Mouse (Mus musculus) lung, embryonic 14.5 days (tissue): Measurements from ENCODE around the gene Taf1c. TPM values are rescaled to one million over a fixed set of nuclear protein-coding genes. Genes with fewer than 3 reads are reported as not detected.

Experiments
- ATAC-seq: fragments of 200-750 bp; cut with Nextera tagmentation; 2 replicates; pipeline ENCODE4 v1.8.0; 2017; ENCODE audit warnings: mild to moderate bottlenecking, moderate TSS enrichment, moderate library complexity; ENCODE audit not compliant: insufficient read depth
- DNase-seq: peaks from one replicate; pipeline ENCODE4 v3.0.0-alpha.2; 2015
- H3K27ac ChIP-seq: fragments of 300-500 bp; sonication (generic); 2 replicates; pipeline ENCODE4 v1.5.1; 2014; ENCODE audit warnings: low read depth, mild to moderate bottlenecking, moderate library complexity
- H3K27me3 ChIP-seq: fragments of 300-500 bp; sonication (generic); 2 replicates; pipeline ENCODE4 v1.6.1; 2014; ENCODE audit warnings: low read length, control low read depth; ENCODE audit not compliant: insufficient read depth
- H3K36me3 ChIP-seq: fragments of 300-500 bp; sonication (generic); 2 replicates; pipeline ENCODE4 v1.6.1; 2014; ENCODE audit warnings: control low read depth; ENCODE audit not compliant: insufficient read depth
- H3K4me1 ChIP-seq: fragments of 300-500 bp; sonication (generic); 2 replicates; pipeline ENCODE4 v1.6.1; 2014; ENCODE audit warnings: antibody characterized with exemption, control low read depth; ENCODE audit not compliant: insufficient read depth
- H3K4me2 ChIP-seq: fragments of 300-500 bp; sonication (generic); 2 replicates; pipeline ENCODE4 v1.6.1; 2014; ENCODE audit warnings: mild to moderate bottlenecking
- H3K4me3 ChIP-seq: fragments of 300-500 bp; sonication (generic); 2 replicates; pipeline ENCODE4 v1.5.1; 2014; ENCODE audit warnings: low read depth, low read length
- H3K9ac ChIP-seq: fragments of 300-500 bp; sonication (generic); 2 replicates; pipeline ENCODE4 v1.6.1; 2014
- H3K9me3 ChIP-seq: fragments of 300-500 bp; sonication (generic); 2 replicates; pipeline ENCODE4 v1.6.1; 2016; ENCODE audit warnings: low read depth, low read length, control low read depth
- CTCF ChIP-seq: IDR thresholded peaks from 2 replicates; pipeline ENCODE4 v1.5.1; 2016; ENCODE audit warnings: antibody characterized with exemption, low read depth
- WGBS: fragments of 180-500 bp; shearing (Covaris S2); extraction: QIAGEN DNeasy Blood & Tissue Kit; methylation state at CpG from one replicate; pipeline ENCODE4 v1.1.7; 2014; 5-methylcytosine and 5-hydroxymethylcytosine counted together
- polyA plus RNA-seq: library from polyadenylated mRNA; unstranded; fragments of >200 nt; fragmentation: Nextera tagmentation; extraction: Ambion mirVana; gene quantifications from 2 replicates; pipeline ENCODE4 v1.2.1, GENCODE M21; 2014

The Taf1c gene
- polyA plus RNA-seq, 1 experiment from 2014 or later: 10.4 TPM

GRCm38 (mm10) chr8:119558603-119559401, 46.2 kb downstream of the Taf1c start, which contains the start of gene Mbtps1:
Mbtps1 (minus strand) TSS chr8:119558735.
- DNase-seq: peak; percentile 99
- H3K27me3 ChIP-seq: no peaks in the 10 kb centered on the region
- peak; percentile 14; the same call in 1 of the 2 replicates for TF ChIP-seq CTCF
- ATAC-seq: peak; percentile 96
- H3K4me1 ChIP-seq: no peaks in the 10 kb centered on the region
- H3K36me3 ChIP-seq: peaks cover 8% of the 10 kb centered on the region; the same call in 1 of the 2 replicates
- no peaks in the 10 kb centered on the region for H3K9me3 ChIP-seq
- peak within 1 kb of the TSS; percentile 78 for H3K4me3 ChIP-seq
- peak within 1 kb of the TSS; percentile 78 for H3K9ac ChIP-seq
- WGBS: 5% methylated on average over 63 of the region's 63 CpGs
- peak within 1 kb of the TSS; percentile 88 for H3K27ac ChIP-seq
- H3K4me2 ChIP-seq: peak within 1 kb of the TSS; percentile 90

GRCm38 (mm10) chr8:119557821-119558602, 47.0 kb downstream of the Taf1c start:
- peak; percentile 93 for ATAC-seq
- no peaks in the 10 kb centered on the region for H3K9me3 ChIP-seq
- peak overlapping the region; percentile 90 for H3K4me2 ChIP-seq
- peak overlapping the region; percentile 78 for H3K4me3 ChIP-seq
- no peaks in the 10 kb centered on the region for H3K27me3 ChIP-seq
- H3K27ac ChIP-seq: peak overlapping the region; percentile 88
- H3K36me3 ChIP-seq: 0 out of 2 replicates have a peak, but pooled peaks cover 3% of the 10 kb centered on the region
- no peak for TF ChIP-seq CTCF
- peak; percentile 91 for DNase-seq
- H3K4me1 ChIP-seq: no peaks in the 10 kb centered on the region
- H3K9ac ChIP-seq: peak overlapping the region; percentile 78
- 1% methylated on average over 55 of the region's 55 CpGs for WGBS

- no peaks in the 10 kb centered on the region for H3K4me1 ChIP-seq
- ATAC-seq: no peak
Observed at GRCm38 (mm10) chr8:119557132-119557531, 47.9 kb downstream of the Taf1c start.

GRCm38 (mm10) chr8:119555861-119556260, 49.2 kb downstream of the Taf1c start:
- Histone ChIP-seq H3K4me3 (no peak overlapping the region), H3K4me2 (no peak overlapping the region), H3K9ac (no peak overlapping the region), H3K4me1 (no peaks in the 10 kb centered on the region), H3K27me3 (no peaks in the 10 kb centered on the region), H3K27ac (no peak overlapping the region), H3K36me3 (0 out of 2 replicates have a peak, but pooled peaks cover 3% of the 10 kb centered on the region), H3K9me3 (no peaks in the 10 kb centered on the region)
- no peak for TF ChIP-seq CTCF
- no peak for DNase-seq
- ATAC-seq: no peak
- 87% methylated on average over 6 of the region's 6 CpGs for WGBS

More at GRCm38 (mm10) chr8:119557132-119557531, 47.9 kb downstream of the Taf1c start:
- no peak overlapping the region for H3K27ac ChIP-seq
- 0 out of 2 replicates have a peak, but pooled peaks cover 3% of the 10 kb centered on the region for H3K36me3 ChIP-seq
- H3K4me3 ChIP-seq: peak overlapping the region; percentile 78
- H3K9ac ChIP-seq: peak overlapping the region; percentile 78
- no peaks in the 10 kb centered on the region for H3K27me3 ChIP-seq
- H3K4me2 ChIP-seq: peak overlapping the region; percentile 90
- no peaks in the 10 kb centered on the region for H3K9me3 ChIP-seq
- no peak for DNase-seq
- WGBS: 77% methylated on average over 9 of the region's 9 CpGs
- TF ChIP-seq CTCF: no peak

GRCm38 (mm10) chr8:119552967-119553366, 52.1 kb downstream of the Taf1c start:
- Histone ChIP-seq H3K4me2 (no peak overlapping the region), H3K27me3 (no peaks in the 10 kb centered on the region), H3K9ac (no peak overlapping the region), H3K4me3 (no peak overlapping the region), H3K36me3 (0 out of 2 replicates have a peak, but pooled peaks cover 5% of the 10 kb centered on the region), H3K27ac (no peak overlapping the region), H3K9me3 (no peaks in the 10 kb centered on the region), H3K4me1 (no peaks in the 10 kb centered on the region)
- WGBS: 73% methylated on average over 2 of the region's 2 CpGs
- no peak for ATAC-seq
- TF ChIP-seq CTCF: no peak
- DNase-seq: no peak

GRCm38 (mm10) chr8:119548560-119549113, 56.4 kb downstream of the Taf1c start:
- H3K4me2 ChIP-seq: no peak overlapping the region
- WGBS: 66% methylated on average over 7 of the region's 7 CpGs
- no peak for ATAC-seq
- H3K9ac ChIP-seq: no peak overlapping the region
- H3K4me3 ChIP-seq: no peak overlapping the region
- DNase-seq: no peak
- no peak for TF ChIP-seq CTCF
- H3K9me3 ChIP-seq: no peaks in the 10 kb centered on the region
- no peaks in the 10 kb centered on the region for H3K4me1 ChIP-seq
- H3K36me3 ChIP-seq: peaks cover 37% of the 10 kb centered on the region
- H3K27ac ChIP-seq: no peak overlapping the region
- no peaks in the 10 kb centered on the region for H3K27me3 ChIP-seq

Other genes starting within 250 kb of the Taf1c start
- 11.8 and 14.0 TPM in 2 replicates for gene Mlycd, start 210.3 kb downstream of the Taf1c start, polyA plus RNA-seq
- 0.53 and 0.85 TPM in 2 replicates for gene Osgin1, start 171.1 kb downstream of the Taf1c start, polyA plus RNA-seq
- 1.9 and 2.2 TPM in 2 replicates for gene Necab2, start 158.5 kb downstream of the Taf1c start, polyA plus RNA-seq
- not detected in 2 replicates for gene Slc38a8, start 103.5 kb downstream of the Taf1c start, polyA plus RNA-seq
- 125 and 128 TPM in 2 replicates for gene Mbtps1, start 46.5 kb downstream of the Taf1c start, polyA plus RNA-seq
- gene Hsdl1, start 30.0 kb downstream of the Taf1c start, polyA plus RNA-seq: 25.9 and 26.8 TPM in 2 replicates
- gene Dnaaf1, start 30.0 kb downstream of the Taf1c start, polyA plus RNA-seq: 0.24 TPM in 1 of 2 replicates, not detected in the other
- gene Adad2, start 7.5 kb upstream of the Taf1c start, polyA plus RNA-seq: 0.09 TPM in 1 of 2 replicates, not detected in the other
- not detected in 2 replicates for gene Kcng4, start 30.5 kb upstream of the Taf1c start, polyA plus RNA-seq
- gene Wfdc1, start 61.1 kb upstream of the Taf1c start, polyA plus RNA-seq: 3.0 and 3.4 TPM in 2 replicates
- 1.8 and 1.9 TPM in 2 replicates for gene Atp2c2, start 94.8 kb upstream of the Taf1c start, polyA plus RNA-seq
- gene Tldc1, start 173.2 kb upstream of the Taf1c start, polyA plus RNA-seq: 9.7 and 10.3 TPM in 2 replicates
- 201 and 204 TPM in 2 replicates for gene Cotl1, start 235.3 kb upstream of the Taf1c start, polyA plus RNA-seq